8 mouse cellular contexts compared by ENCODE assay signal in the genomic region with DNA sequence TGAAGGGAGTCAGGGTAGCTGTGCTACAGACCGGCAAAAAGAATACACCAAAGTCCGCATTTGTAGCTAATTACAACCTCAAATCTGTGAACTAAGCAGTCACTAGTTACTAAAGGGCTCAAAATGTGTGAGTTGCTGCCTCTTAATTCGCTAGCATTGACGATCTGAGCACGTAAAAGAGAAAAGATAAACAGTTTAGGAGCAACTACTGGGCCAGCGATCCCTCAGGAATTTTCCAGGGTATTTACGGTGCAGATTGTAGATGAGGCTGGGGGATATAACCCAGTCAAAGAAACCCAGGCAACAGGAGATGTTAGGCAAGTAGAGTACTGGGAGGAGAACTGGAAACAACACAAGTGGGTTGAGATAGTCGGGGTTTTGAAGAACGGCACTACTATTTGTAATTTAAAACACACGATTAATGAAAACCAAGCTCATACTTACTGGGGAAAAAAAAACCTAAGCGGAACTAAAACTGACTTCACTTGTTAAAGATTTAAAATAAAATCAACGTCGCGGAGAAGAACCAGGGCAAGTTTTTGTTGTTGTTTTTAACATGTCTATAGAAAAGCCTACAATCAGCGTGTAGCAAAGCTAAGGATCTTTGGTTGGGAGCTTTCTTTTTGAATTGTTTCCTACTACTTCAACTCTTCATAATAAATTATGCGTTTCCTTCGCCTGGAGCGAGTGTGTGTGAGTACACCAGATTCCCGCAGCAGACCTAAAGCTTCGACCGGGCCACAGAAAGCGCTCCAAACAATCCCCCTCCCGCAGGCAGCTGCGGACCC.
DNase-seq lines count a peak whose midpoint lies in the region; ATAC-seq and TF ChIP-seq lines count a peak whose summit lies in the region.

No protein-coding gene starts in this region.

- no peak for TF ChIP-seq POLR2A in bone marrow macrophage, adult 2 months (IDR thresholded peaks at IDR 0.05; ENCODE audit: borderline replicate concordance, low read depth, low read length)

- H3K4me3 ChIP-seq in heart, embryonic 12.5 days: peak overlapping the region; percentile 97
- H3K4me3 ChIP-seq in bone marrow macrophage, adult 2 months (ENCODE audit: insufficient read depth, low read length): peak overlapping the region; percentile 38
- H3K4me3 ChIP-seq in liver, postnatal 0 days (ENCODE audit: low read depth, low read length): peak overlapping the region; percentile 65

- no peak for TF ChIP-seq EP300 in liver, postnatal 0 days (IDR thresholded peaks at IDR 0.05; ENCODE audit: low read depth)

- under 1% methylated on average over 24 of the region's 24 CpGs for WGBS in heart, embryonic 12.5 days
- 3% methylated on average over 24 of the region's 24 CpGs for WGBS in liver, postnatal 0 days (ENCODE audit: insufficient replicate concordance)

- H3K4me1 ChIP-seq in heart, embryonic 12.5 days (replicated peaks): peaks cover 3% of the 10 kb centered on the region
- no peaks in the 10 kb centered on the region for H3K4me1 ChIP-seq in bone marrow macrophage, adult 2 months (ENCODE audit: control insufficient read depth, insufficient read depth, low read length)
- no peaks in the 10 kb centered on the region for H3K4me1 ChIP-seq in liver, postnatal 0 days (ENCODE audit: insufficient read depth)

- no peak for ATAC-seq in heart, embryonic 12.5 days (ENCODE audit: insufficient number of reproducible peaks, low FRiP score)
- no peak for ATAC-seq in liver, postnatal 0 days

- intact Hi-C loops in heart, postnatal 10 days (cut with DNase I): loop anchor here (5.0 kb wide), 1 partner anchor 1382 kb away; no protein-coding TSS in a partner anchor

- H3K9ac ChIP-seq in heart, embryonic 12.5 days: peak overlapping the region; percentile 98
- H3K9ac ChIP-seq in liver, postnatal 0 days (replicated peaks): peak overlapping the region; percentile 61; the same call in 1 of the 2 replicates

- H3K9me3 ChIP-seq in heart, embryonic 12.5 days (replicated peaks): no peaks in the 10 kb centered on the region
- no peaks in the 10 kb centered on the region for H3K9me3 ChIP-seq in liver, postnatal 0 days (ENCODE audit: low read length)

- DNase-seq in heart, adult 11 months: no peak
- DNase-seq in heart, postnatal 10 days: peak; percentile 33 to 42
- no peak for DNase-seq in liver, postnatal 0 days
- DNase-seq in yolk sac, embryonic 10.5 days (ENCODE audit: low spot score): no peak
- DNase-seq in frontal cortex, adult 2 months (ENCODE audit: extremely low spot score in 1 of 2, low spot score in 1 of 2): no peak
- DNase-seq in B cell, adult 2 months: no peak

- peak overlapping the region; percentile 94 for H3K27ac ChIP-seq in heart, embryonic 12.5 days (ENCODE audit: poor library complexity, severe bottlenecking)
- no peak overlapping the region for H3K27ac ChIP-seq in bone marrow macrophage, adult 2 months (ENCODE audit: insufficient read depth, low read depth, low read length)
- H3K27ac ChIP-seq in liver, postnatal 0 days (ENCODE audit: low read depth): no peak overlapping the region

- peak overlapping the region; percentile 81 for H3K4me2 ChIP-seq in heart, embryonic 12.5 days
- peak overlapping the region; percentile 91 for H3K4me2 ChIP-seq in liver, postnatal 0 days (ENCODE audit: low read depth, low read length)

- no peak for TF ChIP-seq CTCF in bone marrow macrophage, adult 2 months (IDR thresholded peaks at IDR 0.05; ENCODE audit: low read depth, low read length)
- TF ChIP-seq CTCF in liver, postnatal 0 days (IDR thresholded peaks at IDR 0.05; ENCODE audit: low read depth): no peak

- no peaks in the 10 kb centered on the region for H3K36me3 ChIP-seq in heart, embryonic 12.5 days
- no peaks in the 10 kb centered on the region for H3K36me3 ChIP-seq in liver, postnatal 0 days (replicated peaks; ENCODE audit: insufficient read depth, low read length)

- no peaks in the 10 kb centered on the region for H3K27me3 ChIP-seq in heart, embryonic 12.5 days (replicated peaks)
- H3K27me3 ChIP-seq in liver, postnatal 0 days (ENCODE audit: insufficient read depth, low read length): peaks cover 14% of the 10 kb centered on the region

Comparison
In these comparisons a context has a peak if more than half of its experiments do, and no peak if none do; other contexts are left out.
1. DNase-seq: peak in heart, postnatal 10 days (2 of 2); none in heart, adult 11 months (single experiment), liver, postnatal 0 days (single experiment), yolk sac, embryonic 10.5 days (single experiment), frontal cortex, adult 2 months (0 of 2) and B cell, adult 2 months (0 of 2).
2. H3K4me3 ChIP-seq: peak in every context shown above with its lines; median percentile 97 in heart, embryonic 12.5 days; 65 in liver, postnatal 0 days; 38 in bone marrow macrophage, adult 2 months.